Mouse (Mus musculus): ENCODE results near the gene Otx1. TPM values are rescaled to one million over a fixed set of nuclear protein-coding genes. Genes with fewer than 3 reads are reported as not detected.
A peak's percentile ranks its signal among the peaks of the same experiment; 100 is the strongest.

Otx1 gene
- not detected in 2 replicates for polyA plus RNA-seq (2012)

DNA sequence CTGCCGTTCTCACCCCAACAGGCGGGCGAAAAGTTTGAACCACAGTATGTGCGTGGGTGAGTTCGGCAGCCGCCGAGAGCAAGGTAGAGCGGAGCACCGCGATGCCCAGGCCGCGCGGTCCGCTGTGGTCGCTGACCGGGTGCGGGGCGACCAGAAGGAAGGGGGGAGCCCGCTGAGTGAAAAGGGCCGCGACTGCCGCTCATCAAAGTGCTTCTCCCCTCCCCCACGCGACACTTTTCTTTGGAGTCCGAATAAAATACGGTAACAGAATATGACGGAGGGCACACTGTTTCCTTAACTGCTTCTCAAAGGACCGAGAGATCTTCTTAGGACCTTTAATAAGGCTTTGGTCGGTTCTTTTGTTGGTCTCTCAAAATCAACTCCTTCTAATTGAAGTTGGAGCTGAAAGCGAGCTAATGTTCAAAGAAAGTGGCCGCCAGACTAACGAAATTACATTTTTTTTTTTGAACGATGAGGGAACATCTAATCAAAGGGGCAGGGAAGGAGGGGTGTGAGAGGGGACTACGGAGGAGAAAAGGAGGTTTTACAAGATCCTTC is at the start of gene Otx1:
Gene Otx1 (minus strand): TSS at position 115 of the 558 bp plus-strand sequence.
- H3K4me1 ChIP-seq (ENCODE audit: control insufficient read depth): no peaks in the 10 kb centered on the region; the same call in 1 of the 2 replicates
- TF ChIP-seq TAL1 (IDR thresholded peaks at IDR 0.05; ENCODE audit: low read length) (no peak), GATA1 (IDR thresholded peaks at IDR 0.05; ENCODE audit: low read length) (no peak)
- H3K4me3 ChIP-seq (replicated peaks): peak within 1 kb of the TSS; percentile 28
- no peaks in the 10 kb centered on the region for H3K36me3 ChIP-seq (ENCODE audit: control insufficient read depth)
- peaks cover 100% of the 10 kb centered on the region for H3K27me3 ChIP-seq (ENCODE audit: control insufficient read depth)
- peaks cover 9% of the 10 kb centered on the region; the same call in 1 of the 2 replicates for H3K9me3 ChIP-seq (ENCODE audit: control insufficient read depth, low read length)

DNA sequence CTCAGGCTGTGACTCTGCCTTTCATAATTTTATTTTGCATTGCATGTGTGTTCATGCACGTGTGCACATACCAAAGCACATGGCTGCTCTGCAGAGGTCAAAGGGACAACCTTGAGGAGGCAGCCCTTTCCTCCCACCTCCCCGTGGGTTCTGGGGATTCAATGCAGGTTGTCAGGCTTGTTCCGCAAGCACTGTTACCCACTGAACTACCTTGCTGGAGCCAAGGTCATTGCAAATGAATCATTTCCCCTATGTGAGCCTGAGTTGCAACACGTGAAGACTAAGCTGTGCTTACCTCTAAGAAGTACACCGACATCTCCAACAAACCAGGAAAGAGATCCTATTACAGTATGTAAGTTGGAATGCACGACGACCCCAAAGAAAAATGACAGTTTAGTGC is 48.2 kb upstream of the Otx1 start:
- Histone ChIP-seq H3K36me3 (ENCODE audit: control insufficient read depth) (no peaks in the 10 kb centered on the region), H3K9me3 (ENCODE audit: control insufficient read depth, low read length) (no peaks in the 10 kb centered on the region), H3K27me3 (ENCODE audit: control insufficient read depth) (no peaks in the 10 kb centered on the region), H3K4me1 (ENCODE audit: control insufficient read depth) (no peaks in the 10 kb centered on the region), H3K4me3 (replicated peaks) (no peak overlapping the region)
- TF ChIP-seq TAL1 (IDR thresholded peaks at IDR 0.05; ENCODE audit: low read length) (no peak), GATA1 (IDR thresholded peaks at IDR 0.05; ENCODE audit: low read length) (no peak)

DNA sequence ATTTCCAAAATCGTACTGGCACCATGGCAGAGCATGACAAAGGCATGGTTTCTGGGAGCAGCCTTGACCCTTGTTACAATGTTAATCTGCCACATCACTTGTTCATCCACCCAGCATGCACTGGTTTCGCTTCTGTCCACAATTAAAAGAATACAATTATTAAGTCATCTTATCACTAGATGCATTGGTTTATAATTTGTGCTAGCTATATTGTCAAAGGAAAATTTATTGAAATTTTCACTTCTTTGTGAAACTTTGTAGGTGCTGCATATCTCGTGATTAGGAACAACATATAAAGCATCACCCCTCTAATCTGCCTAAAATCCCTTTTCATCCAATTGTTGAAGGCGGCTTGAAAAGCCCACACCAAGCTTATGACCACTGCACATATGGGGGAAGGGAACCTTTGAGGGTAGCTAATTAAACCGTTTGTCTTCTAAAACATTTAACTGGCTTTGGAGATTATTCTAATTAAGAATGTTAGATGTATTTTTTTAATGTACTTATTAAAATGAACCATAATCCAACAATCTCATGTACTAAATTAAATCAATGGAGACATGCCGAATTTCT is 37.2 kb upstream of the Otx1 start:
- Histone ChIP-seq H3K4me1 (ENCODE audit: control insufficient read depth) (no peaks in the 10 kb centered on the region), H3K36me3 (ENCODE audit: control insufficient read depth) (no peaks in the 10 kb centered on the region), H3K27me3 (ENCODE audit: control insufficient read depth) (no peaks in the 10 kb centered on the region), H3K9me3 (ENCODE audit: control insufficient read depth, low read length) (no peaks in the 10 kb centered on the region), H3K4me3 (replicated peaks) (no peak overlapping the region)
- TF ChIP-seq GATA1 (IDR thresholded peaks at IDR 0.05; ENCODE audit: low read length): no peak
- TF ChIP-seq TAL1 (IDR thresholded peaks at IDR 0.05; ENCODE audit: low read length): no peak

DNA sequence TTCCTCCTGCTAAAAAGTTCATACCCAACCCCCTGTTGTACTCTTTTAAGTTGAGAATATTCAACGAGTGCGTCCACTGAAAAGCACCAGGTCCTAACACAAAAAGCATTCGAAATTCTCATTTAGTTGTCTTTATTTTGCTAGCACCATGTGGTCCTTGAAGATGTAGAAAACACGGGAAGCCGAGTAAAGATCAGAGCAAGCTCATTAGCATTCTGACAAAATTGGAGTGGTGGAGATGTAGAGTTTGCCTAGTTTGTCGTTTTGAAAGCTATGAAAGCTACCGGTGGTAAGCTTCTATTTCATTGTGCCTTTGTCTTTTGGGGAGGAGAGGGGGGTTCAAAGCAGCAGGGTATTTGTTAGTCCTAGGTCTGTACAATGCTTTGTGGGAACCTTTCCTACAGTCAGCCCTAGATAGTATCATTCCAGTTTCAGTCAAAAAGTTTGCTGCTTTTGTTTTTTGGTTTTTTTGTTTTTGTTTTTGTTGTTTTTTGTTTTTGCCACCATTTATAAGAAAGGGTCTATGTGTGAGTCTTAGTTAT is 31.9 kb upstream of the Otx1 start:
- TF ChIP-seq TAL1 (IDR thresholded peaks at IDR 0.05; ENCODE audit: low read length) (no peak), GATA1 (IDR thresholded peaks at IDR 0.05; ENCODE audit: low read length) (no peak)
- H3K36me3 ChIP-seq (ENCODE audit: control insufficient read depth): no peaks in the 10 kb centered on the region
- no peaks in the 10 kb centered on the region for H3K4me1 ChIP-seq (ENCODE audit: control insufficient read depth)
- no peak overlapping the region for H3K4me3 ChIP-seq (replicated peaks)
- H3K9me3 ChIP-seq (ENCODE audit: control insufficient read depth, low read length): no peaks in the 10 kb centered on the region
- no peaks in the 10 kb centered on the region for H3K27me3 ChIP-seq (ENCODE audit: control insufficient read depth)

DNA sequence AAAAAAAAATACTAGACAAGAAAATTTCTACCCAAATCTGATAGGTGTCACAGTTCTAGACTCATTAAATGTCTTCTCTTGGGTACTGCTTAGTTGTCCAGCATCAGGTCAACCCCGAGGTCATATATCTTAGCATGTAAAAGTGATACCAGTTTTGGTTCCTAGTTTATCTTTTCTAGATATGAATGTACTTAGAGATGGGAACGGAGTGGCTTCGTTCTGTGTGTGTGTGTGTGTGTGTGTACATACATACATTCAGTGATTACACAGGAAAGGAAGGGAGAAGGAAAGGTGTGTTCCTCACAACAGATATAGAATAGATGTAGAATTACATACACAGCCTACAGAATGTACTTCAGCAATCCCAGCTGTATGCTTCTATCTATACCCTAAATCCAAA is 30.9 kb upstream of the Otx1 start:
- H3K4me3 ChIP-seq (replicated peaks): no peak overlapping the region
- TF ChIP-seq GATA1 (IDR thresholded peaks at IDR 0.05; ENCODE audit: low read length): no peak
- TF ChIP-seq TAL1 (IDR thresholded peaks at IDR 0.05; ENCODE audit: low read length): no peak
- no peaks in the 10 kb centered on the region for H3K9me3 ChIP-seq (ENCODE audit: control insufficient read depth, low read length)
- no peaks in the 10 kb centered on the region for H3K36me3 ChIP-seq (ENCODE audit: control insufficient read depth)
- H3K4me1 ChIP-seq (ENCODE audit: control insufficient read depth): no peaks in the 10 kb centered on the region
- no peaks in the 10 kb centered on the region for H3K27me3 ChIP-seq (ENCODE audit: control insufficient read depth)

DNA sequence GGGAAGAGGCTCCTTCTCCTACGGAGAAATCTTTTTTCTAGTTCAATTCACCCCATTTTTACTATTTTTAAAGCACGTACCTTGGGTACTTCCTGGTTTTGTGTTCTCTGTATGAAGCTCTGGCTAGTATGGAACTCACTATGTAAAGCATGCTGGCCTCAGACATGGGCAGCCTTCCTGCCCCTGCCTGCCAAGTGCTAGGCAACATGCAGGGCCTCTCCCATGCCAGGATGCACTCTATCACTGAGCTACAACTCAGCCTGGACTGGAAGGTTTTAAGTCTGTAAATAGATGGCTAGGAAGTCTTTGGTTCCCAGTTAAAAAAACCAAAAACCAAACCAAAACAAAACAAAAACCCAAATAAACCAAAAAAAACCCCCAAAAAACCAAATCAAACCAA is 17.9 kb upstream of the Otx1 start:
- Histone ChIP-seq H3K36me3 (ENCODE audit: control insufficient read depth) (no peaks in the 10 kb centered on the region), H3K27me3 (ENCODE audit: control insufficient read depth) (no peaks in the 10 kb centered on the region), H3K9me3 (ENCODE audit: control insufficient read depth, low read length) (no peaks in the 10 kb centered on the region), H3K4me1 (ENCODE audit: control insufficient read depth) (no peaks in the 10 kb centered on the region), H3K4me3 (replicated peaks) (no peak overlapping the region)
- TF ChIP-seq GATA1 (IDR thresholded peaks at IDR 0.05; ENCODE audit: low read length) (no peak), TAL1 (IDR thresholded peaks at IDR 0.05; ENCODE audit: low read length) (no peak)

DNA sequence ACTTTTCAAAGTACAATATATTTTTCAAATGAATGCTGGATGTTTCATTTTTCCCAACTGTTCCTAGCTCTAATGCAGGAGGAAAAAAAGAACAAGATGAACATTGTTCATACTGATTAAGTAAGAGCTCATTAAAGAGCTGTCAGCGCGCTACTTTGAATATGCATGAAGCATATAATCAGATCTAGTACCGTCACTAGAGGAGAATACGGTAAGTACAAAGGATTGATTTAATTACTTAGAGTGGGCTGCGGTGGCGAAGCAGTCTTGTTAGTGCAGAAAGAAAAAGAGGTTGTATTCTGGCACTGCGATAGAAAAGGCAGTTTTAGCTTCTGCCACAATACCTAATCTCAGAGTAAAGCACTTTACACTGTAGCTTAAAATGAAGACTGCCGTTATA is 14.7 kb upstream of the Otx1 start:
- no peaks in the 10 kb centered on the region for H3K9me3 ChIP-seq (ENCODE audit: control insufficient read depth, low read length)

DNA sequence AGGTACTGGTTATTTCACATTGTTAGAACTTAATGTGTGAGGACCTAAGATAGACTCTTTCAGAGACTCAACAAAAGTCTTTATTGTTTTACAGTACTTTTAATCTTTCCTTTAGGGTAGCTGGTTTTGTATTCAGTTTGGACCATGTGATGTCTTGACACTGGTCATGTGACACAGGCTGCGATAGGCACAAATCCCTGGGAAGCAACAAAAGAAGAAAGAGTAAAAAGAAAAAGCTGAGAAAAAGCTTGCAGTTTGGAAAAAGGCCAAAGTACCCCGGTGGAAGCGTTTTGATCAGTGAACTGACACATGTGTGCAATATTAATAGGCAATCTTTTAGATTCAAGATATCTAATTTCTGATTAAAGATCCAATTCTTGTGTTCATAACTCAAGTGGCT is 13.6 kb upstream of the Otx1 start:
- H3K27me3 ChIP-seq (ENCODE audit: control insufficient read depth): no peaks in the 10 kb centered on the region
- no peak for TF ChIP-seq GATA1 (IDR thresholded peaks at IDR 0.05; ENCODE audit: low read length)
- no peak for TF ChIP-seq TAL1 (IDR thresholded peaks at IDR 0.05; ENCODE audit: low read length)
- H3K4me1 ChIP-seq (ENCODE audit: control insufficient read depth): no peaks in the 10 kb centered on the region
- H3K36me3 ChIP-seq (ENCODE audit: control insufficient read depth): no peaks in the 10 kb centered on the region
- H3K9me3 ChIP-seq (ENCODE audit: control insufficient read depth, low read length): no peaks in the 10 kb centered on the region
- no peak overlapping the region for H3K4me3 ChIP-seq (replicated peaks)

More for the DNA sequence above, 14.7 kb upstream of the Otx1 start:
- H3K4me3 ChIP-seq (replicated peaks): no peak overlapping the region
- no peaks in the 10 kb centered on the region for H3K4me1 ChIP-seq (ENCODE audit: control insufficient read depth)
- no peaks in the 10 kb centered on the region for H3K27me3 ChIP-seq (ENCODE audit: control insufficient read depth)
- TF ChIP-seq TAL1 (IDR thresholded peaks at IDR 0.05; ENCODE audit: low read length): no peak
- no peak for TF ChIP-seq GATA1 (IDR thresholded peaks at IDR 0.05; ENCODE audit: low read length)
- no peaks in the 10 kb centered on the region for H3K36me3 ChIP-seq (ENCODE audit: control insufficient read depth)

DNA sequence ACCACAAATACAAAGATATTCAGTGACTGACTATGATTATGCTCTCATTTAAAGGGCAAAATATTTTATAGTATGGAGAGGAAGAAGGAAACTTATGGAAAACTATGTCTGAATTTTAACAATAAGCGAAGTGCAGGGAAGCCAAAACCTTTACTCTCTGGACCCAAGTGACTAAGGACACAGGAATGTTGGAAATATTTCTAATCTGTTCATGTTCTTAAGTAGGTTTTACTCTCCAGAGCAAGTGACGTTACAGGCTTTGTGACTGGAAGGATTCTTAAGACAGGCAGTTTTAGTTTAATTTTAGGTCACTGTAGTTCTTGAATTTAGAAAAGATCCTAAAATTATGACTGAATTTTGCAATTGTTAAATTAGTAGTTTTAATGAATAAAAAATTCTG is 6.1 kb upstream of the Otx1 start:
- Histone ChIP-seq H3K9me3 (ENCODE audit: control insufficient read depth, low read length) (0 out of 2 replicates have a peak, but pooled peaks cover 3% of the 10 kb centered on the region), H3K27me3 (ENCODE audit: control insufficient read depth) (peaks cover 67% of the 10 kb centered on the region), H3K36me3 (ENCODE audit: control insufficient read depth) (no peaks in the 10 kb centered on the region), H3K4me3 (replicated peaks) (no peak overlapping the region), H3K4me1 (ENCODE audit: control insufficient read depth) (no peaks in the 10 kb centered on the region)
- no peak for TF ChIP-seq TAL1 (IDR thresholded peaks at IDR 0.05; ENCODE audit: low read length)
- no peak for TF ChIP-seq GATA1 (IDR thresholded peaks at IDR 0.05; ENCODE audit: low read length)

Data from erythroblast, embryonic 14.5 days (primary cell).